ENCODE assay signal across 19 mouse cellular contexts in the genomic region with DNA sequence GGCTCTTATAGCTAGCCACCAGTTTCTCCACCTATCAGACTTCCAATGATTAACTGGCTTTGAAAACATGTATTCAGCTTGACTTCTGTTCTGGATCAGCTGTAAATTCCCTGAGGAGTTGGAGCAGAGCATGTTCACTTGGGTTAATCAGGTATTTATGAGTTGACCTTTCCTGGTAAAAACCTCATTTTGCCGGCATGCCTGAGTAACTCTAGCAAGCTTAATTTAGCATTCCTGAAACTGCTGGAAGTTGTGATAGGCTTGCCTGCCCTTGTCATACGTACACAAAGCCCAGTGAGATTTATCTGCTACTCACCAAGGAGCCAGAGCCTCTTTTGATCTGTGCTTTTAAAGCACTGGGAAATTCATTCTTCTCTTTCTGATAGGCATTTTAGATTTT. TPM values are rescaled to one million over a fixed set of nuclear protein-coding genes. Genes with fewer than 3 reads are reported as not detected.
DNase-seq lines count a peak whose midpoint lies in the region; ATAC-seq lines count a peak whose summit lies in the region.
"Had no signal": no experiment of that assay in that cellular context is flagged by ENCODE, and none has a peak within 500 bp of the region (broad histone marks: within the 10 kb centered on the region; RNA-seq: fewer than 3 reads in every experiment).

No protein-coding gene starts in this region.

- no peak overlapping the region for H3K4me2 ChIP-seq in midbrain, embryonic 14.5 days (ENCODE audit: low read length)
- H3K4me2 ChIP-seq in kidney, embryonic 15.5 days: no peak overlapping the region
- H3K4me2 ChIP-seq: embryonic facial prominence, embryonic 15.5 days; hindbrain, embryonic 14.5 days; limb, embryonic 13.5 days; liver, embryonic 15.5 days; midbrain, embryonic 15.5 days; neural tube, embryonic 13.5 days had no signal

- H3K27ac ChIP-seq in midbrain, embryonic 14.5 days (replicated peaks; ENCODE audit: low read depth, low read length): no peak overlapping the region
- no peak overlapping the region for H3K27ac ChIP-seq in midbrain, embryonic 10.5 days (replicated peaks)
- H3K27ac ChIP-seq in kidney, embryonic 15.5 days: no peak overlapping the region
- H3K27ac ChIP-seq: embryonic facial prominence, embryonic 15.5 days; hindbrain, embryonic 14.5 days; limb, embryonic 13.5 days; liver, embryonic 15.5 days; midbrain, embryonic 15.5 days; neural tube, embryonic 13.5 days had no signal

- 9% methylated on average over 2 of the region's 2 CpGs for WGBS in midbrain, embryonic 14.5 days
- 14% methylated on average over 2 of the region's 2 CpGs for whole genome bisulfite sequencing in midbrain, embryonic 10.5 days
- WGBS in kidney, embryonic 15.5 days: 6% methylated on average over 2 of the region's 2 CpGs

- H3K4me3 ChIP-seq in midbrain, embryonic 14.5 days (replicated peaks; ENCODE audit: low read depth, low read length): no peak overlapping the region
- no peak overlapping the region for H3K4me3 ChIP-seq in midbrain, embryonic 10.5 days
- H3K4me3 ChIP-seq in kidney, embryonic 15.5 days (replicated peaks): no peak overlapping the region
- H3K4me3 ChIP-seq: embryonic facial prominence, embryonic 15.5 days; limb, embryonic 13.5 days; liver, embryonic 15.5 days; midbrain, embryonic 15.5 days; neural tube, embryonic 13.5 days had no signal

- no peak overlapping the region for H3K9ac ChIP-seq in midbrain, embryonic 14.5 days (replicated peaks; ENCODE audit: low read length)
- H3K9ac ChIP-seq in kidney, embryonic 15.5 days: no peak overlapping the region
- H3K9ac ChIP-seq: embryonic facial prominence, embryonic 15.5 days; hindbrain, embryonic 14.5 days; limb, embryonic 13.5 days; liver, embryonic 15.5 days; midbrain, embryonic 15.5 days; neural tube, embryonic 13.5 days had no signal

- no peaks in the 10 kb centered on the region for H3K36me3 ChIP-seq in midbrain, embryonic 14.5 days (ENCODE audit: control insufficient read depth, insufficient read depth, low read length)
- no peaks in the 10 kb centered on the region for H3K36me3 ChIP-seq in midbrain, embryonic 10.5 days
- H3K36me3 ChIP-seq in kidney, embryonic 15.5 days: no peaks in the 10 kb centered on the region
- H3K36me3 ChIP-seq: embryonic facial prominence, embryonic 15.5 days; limb, embryonic 13.5 days; liver, embryonic 15.5 days; midbrain, embryonic 15.5 days; neural tube, embryonic 13.5 days had no signal

- DNase-seq in midbrain, embryonic 14.5 days: peak; percentile 39
- DNase-seq in midbrain, embryonic 10.5 days (ENCODE audit: low spot score): no peak
- peak; percentile 20 for DNase-seq in embryo, embryonic 11.5 days (ENCODE audit: low read depth, low spot score)
- peak; percentile 10 for DNase-seq in retina, postnatal 1 day
- DNase-seq in frontal cortex, postnatal 25 days (ENCODE audit: low spot score in 2 of 2): no peak
- DNase-seq in cerebellum, postnatal 14 days: no peak
- DNase-seq in adrenal gland, adult 2 months: no peak
- DNase-seq: adrenal gland, postnatal 25 days; cerebellum, adult 9-10 months; heart, postnatal 10 days; lung, postnatal 10 days; thymus, adult 2 months had no signal

- H3K27me3 ChIP-seq in midbrain, embryonic 14.5 days (ENCODE audit: control insufficient read depth, insufficient read depth, low read length): no peaks in the 10 kb centered on the region
- H3K27me3 ChIP-seq in midbrain, embryonic 10.5 days (ENCODE audit: low read depth, poor library complexity, severe bottlenecking): no peaks in the 10 kb centered on the region
- H3K27me3 ChIP-seq in kidney, embryonic 15.5 days: peaks cover 42% of the 10 kb centered on the region; the same call in 1 of the 2 replicates
- H3K27me3 ChIP-seq: embryonic facial prominence, embryonic 15.5 days; limb, embryonic 13.5 days; liver, embryonic 15.5 days; midbrain, embryonic 15.5 days; neural tube, embryonic 13.5 days had no signal

- no peaks in the 10 kb centered on the region for H3K9me3 ChIP-seq in midbrain, embryonic 14.5 days (ENCODE audit: control insufficient read depth, low read length)
- no peaks in the 10 kb centered on the region for H3K9me3 ChIP-seq in midbrain, embryonic 10.5 days (replicated peaks)
- no peaks in the 10 kb centered on the region for H3K9me3 ChIP-seq in kidney, embryonic 15.5 days (replicated peaks)
- H3K9me3 ChIP-seq: embryonic facial prominence, embryonic 15.5 days; limb, embryonic 13.5 days; liver, embryonic 15.5 days; midbrain, embryonic 15.5 days; neural tube, embryonic 13.5 days had no signal

- no peaks in the 10 kb centered on the region for H3K4me1 ChIP-seq in midbrain, embryonic 14.5 days (ENCODE audit: control insufficient read depth, insufficient read depth, low read length)
- peaks cover 8% of the 10 kb centered on the region for H3K4me1 ChIP-seq in midbrain, embryonic 10.5 days
- H3K4me1 ChIP-seq in kidney, embryonic 15.5 days: peaks cover 5% of the 10 kb centered on the region
- H3K4me1 ChIP-seq: embryonic facial prominence, embryonic 15.5 days had no signal

- ATAC-seq in midbrain, embryonic 14.5 days (ENCODE audit: low FRiP score, low TSS enrichment): no peak
- peak; percentile 58 for ATAC-seq in kidney, embryonic 15.5 days (replicated peaks; ENCODE audit: low FRiP score)
- ATAC-seq: midbrain, embryonic 15.5 days had no signal

RNA-seq across cellular contexts. Expression of a gene that starts 25.6 kb away (rescaled TPM):
- 9.5 and 11.3 TPM in 2 replicates for polyA plus RNA-seq in midbrain, embryonic 14.5 days (2014; fragmentation: Nextera tagmentation; extraction: Ambion mirVana)
- polyA plus RNA-seq in midbrain, embryonic 10.5 days (2016; fragmentation: Nextera tagmentation; extraction: Ambion mirVana): 11.7 and 12.4 TPM in 2 replicates
- 14.8 and 16.2 TPM in 2 replicates for polyA plus RNA-seq in kidney, embryonic 15.5 days (2015; fragmentation: Nextera tagmentation; extraction: Ambion mirVana)
- total RNA-seq in adrenal gland, adult 2 months (2021): 10 to 100 TPM; 68.2 to 74.8 TPM
- 68.4 and 77.7 TPM in 2 replicates for polyA plus RNA-seq in adrenal gland, adult 2 months (2012; rRNA removed)

RNA-seq across cellular contexts. Expression of a gene that starts 37.4 kb away (rescaled TPM):
- 9.7 and 15.7 TPM in 2 replicates for polyA plus RNA-seq in midbrain, embryonic 14.5 days (2014; fragmentation: Nextera tagmentation; extraction: Ambion mirVana)
- polyA plus RNA-seq in midbrain, embryonic 10.5 days (2016; fragmentation: Nextera tagmentation; extraction: Ambion mirVana): 34.8 and 34.9 TPM in 2 replicates
- polyA plus RNA-seq in kidney, embryonic 15.5 days (2015; fragmentation: Nextera tagmentation; extraction: Ambion mirVana): 53.1 and 59.1 TPM in 2 replicates
- 10 to 100 TPM; 48.0 to 62.7 TPM for total RNA-seq in adrenal gland, adult 2 months (2021)
- 60.0 and 69.0 TPM in 2 replicates for polyA plus RNA-seq in adrenal gland, adult 2 months (2012; rRNA removed)

Comparison
In these comparisons a context has a peak if more than half of its experiments do, and no peak if none do; other contexts are left out.
1. DNase-seq: peak in midbrain, embryonic 14.5 days (single experiment), embryo, embryonic 11.5 days (single experiment) and retina, postnatal 1 day (single experiment); none in midbrain, embryonic 10.5 days (single experiment), frontal cortex, postnatal 25 days (0 of 2), cerebellum, postnatal 14 days (0 of 2) and adrenal gland, adult 2 months (single experiment).